Mouse (Mus musculus) limb, embryonic 13.5 days (tissue): ENCODE measurements around the gene Olfm2. TPM values are rescaled to one million over a fixed set of nuclear protein-coding genes. Genes with fewer than 3 reads are reported as not detected.
"Not testable (repeated sequence)": the region's sequence is repeated elsewhere in the genome, so short reads cannot be mapped to it uniquely, and the experiment has no call there.

Experiments
- ATAC-seq: fragments of 200-750 bp; cut with Nextera tagmentation; 2 replicates; pipeline ENCODE4 v1.8.0; 2017; ENCODE audit warnings: low read depth, moderate number of reproducible peaks, moderate TSS enrichment; ENCODE audit not compliant: low FRiP score
- H3K27ac ChIP-seq: fragments of 300-500 bp; sonication (generic); 2 replicates; pipeline ENCODE4 v1.5.1; 2015; ENCODE audit warnings: inconsistent platforms, mild to moderate bottlenecking, moderate library complexity
- H3K27me3 ChIP-seq: fragments of 300-500 bp; sonication (generic); 2 replicates; pipeline ENCODE4 v1.6.1; 2015; ENCODE audit warnings: mild to moderate bottlenecking, inconsistent platforms
- H3K36me3 ChIP-seq: fragments of 300-500 bp; sonication (generic); 2 replicates; pipeline ENCODE4 v1.6.1; 2015; ENCODE audit warnings: inconsistent platforms, mild to moderate bottlenecking, moderate library complexity
- H3K4me1 ChIP-seq: fragments of 300-500 bp; sonication (generic); 2 replicates; pipeline ENCODE4 v1.6.1; 2015; ENCODE audit warnings: inconsistent platforms
- H3K4me2 ChIP-seq: fragments of 300-500 bp; sonication (generic); replicated peaks from 2 replicates; pipeline ENCODE4 v1.6.1; 2015; ENCODE audit warnings: inconsistent platforms, mild to moderate bottlenecking, moderate library complexity
- H3K4me3 ChIP-seq: fragments of 300-500 bp; sonication (generic); 2 replicates; pipeline ENCODE4 v1.5.1; 2015; ENCODE audit warnings: moderate library complexity, mild to moderate bottlenecking, inconsistent platforms
- H3K9ac ChIP-seq: fragments of 300-500 bp; sonication (generic); 2 replicates; pipeline ENCODE4 v1.6.1; 2015; ENCODE audit warnings: mild to moderate bottlenecking, inconsistent platforms
- H3K9me3 ChIP-seq: fragments of 300-500 bp; sonication (generic); 2 replicates; pipeline ENCODE4 v1.6.1; 2016; ENCODE audit warnings: inconsistent platforms
- WGBS: fragments of 180-500 bp; shearing (Covaris S2); methylation state at CpG from one replicate; pipeline ENCODE4 v1.1.7; 2015; 5-methylcytosine and 5-hydroxymethylcytosine counted together
- polyA plus RNA-seq: library from polyadenylated mRNA; unstranded; fragments of >200 nt; fragmentation: Nextera tagmentation; extraction: Ambion mirVana; gene quantifications from 2 replicates; pipeline ENCODE4 v1.2.1, GENCODE M21; 2015

Olfm2 gene
- polyA plus RNA-seq, 1 experiment from 2014 or later = 5.7 TPM

DNA sequence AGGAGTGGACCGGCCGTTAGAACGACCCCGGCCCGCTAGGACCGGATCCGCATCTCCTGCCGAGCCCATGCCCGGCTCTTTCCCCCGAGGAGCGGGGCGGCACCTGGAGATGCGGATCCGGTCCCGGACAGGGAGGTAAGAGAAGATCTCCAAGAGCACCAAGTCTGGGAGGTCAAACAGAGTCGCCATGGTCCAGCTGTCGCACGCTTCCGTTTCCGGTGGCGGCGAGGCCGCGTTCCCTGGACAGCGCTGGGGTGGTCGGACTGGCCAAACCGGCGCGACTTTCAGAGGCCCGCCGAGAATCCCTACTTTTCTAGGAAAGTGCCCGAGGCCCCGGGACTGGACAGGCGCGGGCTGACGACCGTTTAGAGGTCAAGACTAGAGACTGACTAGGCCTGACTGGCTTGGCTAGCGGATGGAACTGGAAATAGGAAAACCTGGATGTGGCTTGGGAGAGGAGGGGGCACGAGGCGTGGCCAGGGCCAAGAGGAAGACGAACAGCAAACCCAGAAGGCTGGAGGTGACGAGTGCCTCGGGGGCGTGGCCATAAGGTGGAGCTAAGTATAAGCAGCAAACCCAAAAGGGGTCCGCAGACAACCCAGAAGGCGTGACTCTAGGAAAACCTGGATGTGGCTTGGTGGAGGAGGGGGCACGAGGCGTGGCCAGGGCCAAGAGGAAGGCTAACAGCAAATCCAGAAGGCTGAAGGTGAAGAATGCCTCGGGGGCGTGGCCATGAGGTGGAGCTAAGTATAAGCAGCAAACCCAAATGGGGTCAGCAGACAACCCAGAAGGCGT, 103.9 kb downstream of the Olfm2 start, which contains the start of gene Ubl5:
Ubl5 (plus strand) TSS at position 778 of the 795 bp plus-strand sequence.
- peak within 1 kb of the TSS; percentile 92 for H3K9ac ChIP-seq
- no peaks in the 10 kb centered on the region for H3K27me3 ChIP-seq
- ATAC-seq = peak; percentile 95
- H3K27ac ChIP-seq = peak within 1 kb of the TSS; percentile 86
- peak within 1 kb of the TSS; percentile 88 for H3K4me3 ChIP-seq
- no peaks in the 10 kb centered on the region for H3K9me3 ChIP-seq
- peaks cover 30% of the 10 kb centered on the region for H3K4me1 ChIP-seq
- WGBS = under 1% methylated on average over 51 of the region's 51 CpGs
- peaks cover 35% of the 10 kb centered on the region for H3K36me3 ChIP-seq
- peak within 1 kb of the TSS; percentile 98 for H3K4me2 ChIP-seq

DNA sequence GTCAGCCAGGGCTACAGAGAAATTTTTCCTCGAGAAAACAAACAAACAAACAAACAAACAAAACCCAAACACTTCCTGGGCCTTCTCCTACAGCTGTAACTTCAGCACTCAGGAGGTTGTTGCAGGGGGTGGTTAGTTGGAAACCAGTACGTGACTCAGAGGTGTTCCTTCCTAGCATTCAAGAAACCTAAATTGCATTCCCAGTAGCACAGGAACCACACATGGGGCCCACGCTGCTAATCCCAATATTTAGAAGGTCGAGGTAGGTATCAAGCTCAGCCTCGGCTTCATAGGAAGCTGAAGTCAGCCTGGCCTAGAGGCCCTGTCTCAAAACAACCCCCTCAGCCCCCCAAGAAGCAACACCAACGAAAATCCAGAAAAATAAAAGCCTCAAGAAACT, 104.6 kb downstream of the Olfm2 start:
- peaks cover 30% of the 10 kb centered on the region for H3K4me1 ChIP-seq
- H3K4me3 ChIP-seq = peak overlapping the region; percentile 88
- H3K9me3 ChIP-seq = no peaks in the 10 kb centered on the region
- 20% methylated on average over 6 of the region's 6 CpGs for WGBS
- ATAC-seq = no peak
- H3K27me3 ChIP-seq = no peaks in the 10 kb centered on the region
- H3K9ac ChIP-seq = peak overlapping the region; percentile 92
- peaks cover 30% of the 10 kb centered on the region for H3K36me3 ChIP-seq
- no peak overlapping the region for H3K27ac ChIP-seq
- peak overlapping the region; percentile 98 for H3K4me2 ChIP-seq

DNA sequence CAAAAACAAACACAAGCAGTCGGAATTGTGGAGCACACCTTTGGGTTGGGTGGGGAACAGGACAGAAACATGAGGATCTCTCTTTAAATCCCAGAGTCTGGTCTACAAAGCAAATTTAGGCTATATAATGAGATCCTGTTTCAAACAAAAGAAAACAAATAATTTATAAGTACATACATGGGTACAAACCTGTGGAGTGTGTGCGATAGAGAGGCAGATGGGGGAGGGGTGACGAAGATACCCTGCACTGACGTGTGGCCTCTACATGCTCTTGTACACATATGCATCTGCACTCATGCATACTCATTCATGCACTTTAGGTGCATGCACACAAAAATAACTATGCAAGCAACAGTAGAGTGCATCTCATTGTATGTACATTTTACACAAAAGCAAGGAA, 106.7 kb downstream of the Olfm2 start:
- ATAC-seq = no peak
- Histone ChIP-seq H3K9ac (no peak overlapping the region), H3K36me3 (peaks cover 24% of the 10 kb centered on the region), H3K4me3 (no peak overlapping the region), H3K4me2 (no peak overlapping the region), H3K4me1 (peaks cover 19% of the 10 kb centered on the region), H3K27me3 (no peaks in the 10 kb centered on the region), H3K9me3 (no peaks in the 10 kb centered on the region), H3K27ac (no peak overlapping the region)
- 86% methylated on average over 4 of the region's 4 CpGs for WGBS

DNA sequence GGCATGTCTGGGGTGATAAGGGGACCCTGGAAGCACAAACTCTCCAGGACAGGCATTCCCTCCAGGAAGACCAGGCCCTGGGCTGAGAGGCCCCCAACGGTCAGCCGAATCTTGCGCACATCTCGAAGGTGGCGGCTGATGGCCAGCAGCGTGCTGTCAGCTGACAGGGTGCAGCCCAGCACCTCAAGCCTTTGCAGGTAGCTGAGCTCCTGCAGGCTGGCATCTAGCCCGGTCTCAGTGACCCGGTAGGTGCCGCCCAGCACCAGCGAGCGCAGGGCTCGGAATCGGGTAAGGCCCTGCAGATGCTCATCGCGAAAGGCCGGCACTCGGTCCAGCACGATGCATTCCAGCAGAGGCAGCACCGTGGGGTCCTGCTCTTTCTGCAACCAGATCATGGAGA, 107.6 kb downstream of the Olfm2 start:
- WGBS = 96% methylated on average over 19 of the region's 19 CpGs
- H3K36me3 ChIP-seq = peaks cover 24% of the 10 kb centered on the region
- H3K4me3 ChIP-seq = no peak overlapping the region
- no peak overlapping the region for H3K27ac ChIP-seq
- H3K9me3 ChIP-seq = no peaks in the 10 kb centered on the region
- peaks cover 14% of the 10 kb centered on the region for H3K4me1 ChIP-seq
- H3K27me3 ChIP-seq = no peaks in the 10 kb centered on the region
- no peak overlapping the region for H3K4me2 ChIP-seq
- ATAC-seq = no peak
- H3K9ac ChIP-seq = no peak overlapping the region

DNA sequence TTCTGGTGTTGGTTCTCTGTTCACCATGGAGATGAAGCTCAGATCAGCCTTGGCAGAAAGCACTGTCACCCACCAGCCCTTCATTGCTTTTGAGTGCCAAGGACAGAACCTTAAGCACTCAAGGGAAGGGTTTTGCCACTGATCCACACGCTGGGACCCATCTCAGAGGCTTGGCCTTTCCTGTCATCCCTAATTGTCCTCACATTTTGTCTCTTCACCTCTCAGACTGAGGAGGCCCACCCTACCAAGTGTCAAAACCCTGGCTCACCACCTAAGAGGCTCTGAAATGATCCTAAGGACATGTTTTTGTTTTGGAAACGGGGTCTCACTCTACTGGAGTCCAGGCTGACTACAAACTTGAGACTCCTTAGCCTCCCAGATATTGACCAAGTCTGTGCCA, 109.4 kb downstream of the Olfm2 start:
- Histone ChIP-seq H3K4me2 (no peak overlapping the region), H3K27me3 (no peaks in the 10 kb centered on the region), H3K9me3 (0 out of 2 replicates have a peak, but pooled peaks cover 5% of the 10 kb centered on the region), H3K9ac (no peak overlapping the region), H3K4me1 (peaks cover 12% of the 10 kb centered on the region), H3K27ac (no peak overlapping the region), H3K36me3 (peaks cover 24% of the 10 kb centered on the region), H3K4me3 (no peak overlapping the region)
- WGBS = 78% methylated on average over 2 of the region's 2 CpGs
- ATAC-seq = no peak

DNA sequence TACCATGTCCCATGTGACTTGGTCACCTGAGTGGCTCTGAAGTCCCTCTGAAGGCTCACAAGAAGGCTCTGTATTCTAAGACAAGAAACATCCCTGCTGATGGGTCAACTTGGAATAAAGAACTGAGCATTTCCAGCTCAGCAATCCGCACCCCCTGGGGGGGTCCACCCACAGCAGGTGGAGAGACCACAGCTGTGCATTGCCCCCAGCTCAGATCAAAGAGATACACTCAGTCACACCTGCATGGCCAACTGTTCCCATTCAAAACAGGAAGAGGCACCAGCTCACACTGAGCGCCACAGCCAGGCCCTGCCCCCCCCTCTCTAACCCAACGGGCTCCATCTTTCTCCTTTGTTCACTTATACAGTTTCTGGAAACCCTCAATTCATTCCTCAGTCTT, 109.9 kb downstream of the Olfm2 start:
- H3K4me1 ChIP-seq = peaks cover 7% of the 10 kb centered on the region
- ATAC-seq = no peak
- 0 out of 2 replicates have a peak, but pooled peaks cover 6% of the 10 kb centered on the region for H3K9me3 ChIP-seq

DNA sequence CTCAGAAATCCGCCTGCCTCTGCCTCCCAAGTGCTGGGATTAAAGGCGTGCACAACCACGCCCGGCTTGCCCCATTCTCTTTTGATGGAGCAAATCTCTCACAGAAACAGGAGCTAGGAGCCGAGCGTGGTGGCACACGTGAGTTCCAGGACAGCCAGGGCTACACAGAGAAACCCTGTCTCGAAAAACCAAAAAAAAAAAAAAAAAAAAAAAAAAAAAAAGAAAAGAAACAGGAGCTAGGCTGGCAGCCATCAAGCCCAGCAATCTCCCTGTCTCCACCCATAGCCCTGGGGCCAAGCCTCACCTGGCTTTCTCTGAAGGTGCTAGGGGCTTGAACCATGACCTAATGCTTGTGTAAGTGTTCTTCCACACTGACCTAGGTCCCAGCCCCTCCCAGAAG, 110.5 kb downstream of the Olfm2 start:
- H3K4me3 ChIP-seq, H3K4me1 ChIP-seq, H3K9ac ChIP-seq, H3K27me3 ChIP-seq, H3K4me2 ChIP-seq, H3K9me3 ChIP-seq, H3K27ac ChIP-seq, ATAC-seq: not testable (repeated sequence)
- peaks cover 24% of the 10 kb centered on the region for H3K36me3 ChIP-seq
- WGBS = 92% methylated on average over 8 of the region's 8 CpGs

More for the DNA sequence above, 109.9 kb downstream of the Olfm2 start:
- Histone ChIP-seq H3K9ac (no peak overlapping the region), H3K4me2 (no peak overlapping the region), H3K4me3 (no peak overlapping the region), H3K27ac (no peak overlapping the region), H3K27me3 (no peaks in the 10 kb centered on the region), H3K36me3 (peaks cover 24% of the 10 kb centered on the region)
- 69% methylated on average over 3 of the region's 3 CpGs for WGBS

DNA sequence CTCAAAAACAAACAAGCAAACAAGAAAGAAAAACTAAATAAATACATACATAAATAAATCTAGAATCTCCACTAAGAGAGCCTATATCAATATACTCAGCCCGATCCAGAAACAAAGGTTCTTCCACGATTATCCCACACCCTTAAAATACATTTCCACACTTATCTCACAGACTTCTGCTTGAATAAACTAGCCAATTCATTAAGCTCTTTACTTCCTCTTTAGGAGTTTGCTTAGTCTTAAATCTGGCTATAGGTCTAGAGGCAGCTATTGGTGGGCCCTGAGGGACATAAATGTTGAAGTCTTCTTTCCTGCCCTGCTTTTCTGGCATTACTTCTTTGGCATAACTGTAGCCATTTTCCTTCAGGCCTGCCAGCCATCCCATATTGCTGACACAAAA, 114.8 kb downstream of the Olfm2 start:
- ATAC-seq = no peak
- Histone ChIP-seq H3K27ac (no peak overlapping the region), H3K9me3 (0 out of 2 replicates have a peak, but pooled peaks cover 6% of the 10 kb centered on the region), H3K4me1 (no peaks in the 10 kb centered on the region), H3K4me3 (no peak overlapping the region), H3K9ac (no peak overlapping the region), H3K36me3 (peaks cover 4% of the 10 kb centered on the region; the same call in 1 of the 2 replicates), H3K27me3 (no peaks in the 10 kb centered on the region), H3K4me2 (no peak overlapping the region)
- WGBS = 96% methylated on average over 2 of the region's 2 CpGs

Other genes starting within 250 kb of the Olfm2 start
- gene Zfp266, start 224.9 kb downstream of the Olfm2 start, polyA plus RNA-seq = 144 and 152 TPM in 2 replicates
- gene Zfp846, start 165.1 kb downstream of the Olfm2 start, polyA plus RNA-seq = 25.2 and 28.3 TPM in 2 replicates
- 375 and 411 TPM in 2 replicates for gene Ubl5, start 103.5 kb downstream of the Olfm2 start, polyA plus RNA-seq
- gene Fbxl12, start 101.6 kb downstream of the Olfm2 start, polyA plus RNA-seq = 21.3 and 21.5 TPM in 2 replicates
- 49.9 and 50.5 TPM in 2 replicates for gene Pin1, start 94.3 kb downstream of the Olfm2 start, polyA plus RNA-seq
- 0.60 and 0.62 TPM in 2 replicates for gene Col5a3, start 68.7 kb upstream of the Olfm2 start, polyA plus RNA-seq
- gene Rdh8, start 72.2 kb upstream of the Olfm2 start, polyA plus RNA-seq = not detected in 2 replicates
- 4.6 and 5.6 TPM in 2 replicates for gene A230050P20Rik, start 122.3 kb upstream of the Olfm2 start, polyA plus RNA-seq
- 2.9 and 3.3 TPM in 2 replicates for gene Angptl6, start 133.4 kb upstream of the Olfm2 start, polyA plus RNA-seq
- gene Ppan, start 141.8 kb upstream of the Olfm2 start, polyA plus RNA-seq = 85.9 and 91.3 TPM in 2 replicates
- gene Eif3g, start 152.3 kb upstream of the Olfm2 start, polyA plus RNA-seq = 329 and 337 TPM in 2 replicates
- 97.6 and 104 TPM in 2 replicates for gene Dnmt1, start 213.5 kb upstream of the Olfm2 start, polyA plus RNA-seq
- gene S1pr2, start 230.4 kb upstream of the Olfm2 start, polyA plus RNA-seq = 60.3 and 66.9 TPM in 2 replicates